Mouse (Mus musculus) ES-Bruce4 (cell line): ENCODE data around the gene Ksr1.

Source experiments
- CTCF ChIP-seq: IDR thresholded peaks from one replicate; pipeline ENCODE4 v1.8.1; 2011; ENCODE audit warnings: low read depth, low read length
- EP300 ChIP-seq: IDR thresholded peaks from 2 replicates; pipeline ENCODE4 v1.6.1; 2011; ENCODE audit warnings: low read depth, low read length; ENCODE audit not compliant: insufficient read depth
- POLR2A ChIP-seq: IDR thresholded peaks from one replicate; pipeline ENCODE4 v1.8.1; 2011; ENCODE audit warnings: low read length; ENCODE audit not compliant: insufficient read depth

DNA sequence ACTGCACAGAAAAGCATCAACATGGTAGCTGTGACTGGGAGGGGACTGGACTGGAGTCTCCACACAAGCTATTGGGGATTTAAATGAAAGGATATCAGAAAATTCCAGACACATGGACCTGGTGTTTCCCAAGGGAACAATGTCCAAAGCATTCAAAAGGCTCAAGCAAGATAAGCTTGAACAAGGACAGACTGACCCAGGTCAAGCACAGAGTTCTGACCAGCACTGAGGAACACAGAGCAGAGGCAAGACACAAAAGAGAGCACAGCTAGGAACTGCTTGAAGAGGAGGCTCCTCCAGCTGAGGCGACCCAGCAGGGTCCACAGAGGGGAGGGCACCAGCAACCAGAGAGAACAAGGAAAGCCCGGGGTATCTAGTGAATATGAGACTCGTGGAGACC lies 71.2 kb downstream of the Ksr1 start:
- no peak for TF ChIP-seq EP300
- no peak for TF ChIP-seq POLR2A
- TF ChIP-seq CTCF: no peak
